Mouse (Mus musculus) hindbrain, embryonic 12.5 days (tissue): ENCODE results near the gene 1110008P14Rik. TPM values are rescaled to one million over a fixed set of nuclear protein-coding genes. Genes with fewer than 3 reads are reported as not detected.

ENCODE experiments used
- ATAC-seq: fragments of 200-750 bp; cut with Nextera tagmentation; 2 replicates; pipeline ENCODE4 v1.8.0; 2017; ENCODE audit warnings: moderate TSS enrichment; ENCODE audit not compliant: low FRiP score
- H3K27ac ChIP-seq: fragments of 300-500 bp; sonication (generic); 2 replicates; pipeline ENCODE4 v1.5.1; 2016; ENCODE audit warnings: mild to moderate bottlenecking
- H3K27me3 ChIP-seq: fragments of 300-500 bp; sonication (generic); 2 replicates; pipeline ENCODE4 v1.6.1; 2016; ENCODE audit warnings: mild to moderate bottlenecking
- H3K36me3 ChIP-seq: fragments of 300-500 bp; sonication (generic); 2 replicates; pipeline ENCODE4 v1.6.1; 2016; ENCODE audit warnings: mild to moderate bottlenecking
- H3K4me1 ChIP-seq: fragments of 300-500 bp; sonication (generic); 2 replicates; pipeline ENCODE4 v1.6.1; 2016
- H3K4me2 ChIP-seq: fragments of 300-500 bp; sonication (generic); replicated peaks from 2 replicates; pipeline ENCODE4 v1.6.1; 2016; ENCODE audit warnings: mild to moderate bottlenecking
- H3K4me3 ChIP-seq: fragments of 300-500 bp; sonication (generic); 2 replicates; pipeline ENCODE4 v1.5.1; 2016; ENCODE audit warnings: mild to moderate bottlenecking
- H3K9ac ChIP-seq: fragments of 300-500 bp; sonication (generic); 2 replicates; pipeline ENCODE4 v1.6.1; 2016; ENCODE audit warnings: mild to moderate bottlenecking, moderate library complexity
- H3K9me3 ChIP-seq: fragments of 300-500 bp; sonication (generic); replicated peaks from 2 replicates; pipeline ENCODE4 v1.6.1; 2016; ENCODE audit warnings: mild to moderate bottlenecking
- WGBS: fragments of 180-500 bp; shearing (Covaris S2); methylation state at CpG from one replicate; pipeline ENCODE4 v1.1.7; 2016; 5-methylcytosine and 5-hydroxymethylcytosine counted together
- polyA plus RNA-seq: library from polyadenylated mRNA; unstranded; fragments of >200 nt; fragmentation: Nextera tagmentation; extraction: Ambion mirVana; gene quantifications from 2 replicates; pipeline ENCODE4 v1.2.1, GENCODE M21; 2016

1110008P14Rik gene
- polyA plus RNA-seq, 1 experiment from 2014 or later: 72.8 TPM

- H3K9me3 ChIP-seq: no peaks in the 10 kb centered on the region
- H3K36me3 ChIP-seq: no peaks in the 10 kb centered on the region
- H3K4me3 ChIP-seq: no peak overlapping the region
- H3K9ac ChIP-seq: no peak overlapping the region
- H3K4me1 ChIP-seq: peaks cover 20% of the 10 kb centered on the region
- peaks cover 11% of the 10 kb centered on the region for H3K27me3 ChIP-seq
- H3K27ac ChIP-seq: no peak overlapping the region
- ATAC-seq: no peak
- H3K4me2 ChIP-seq: no peak overlapping the region
- WGBS: 67% methylated on average over 3 of the region's 3 CpGs
Measured at GRCm38 (mm10) chr2:32357710-32358109, 24.0 kb downstream of the 1110008P14Rik start.

GRCm38 (mm10) chr2:32356216-32356615, 25.5 kb downstream of the 1110008P14Rik start:
- Histone ChIP-seq H3K4me1 (peaks cover 20% of the 10 kb centered on the region), H3K27me3 (0 out of 2 replicates have a peak, but pooled peaks cover 4% of the 10 kb centered on the region), H3K27ac (no peak overlapping the region), H3K9me3 (no peaks in the 10 kb centered on the region), H3K9ac (no peak overlapping the region), H3K4me2 (no peak overlapping the region), H3K36me3 (no peaks in the 10 kb centered on the region), H3K4me3 (no peak overlapping the region)
- no peak for ATAC-seq
- WGBS: 82% methylated on average over 10 of the region's 10 CpGs

- H3K9ac ChIP-seq: no peak overlapping the region
- H3K36me3 ChIP-seq: no peaks in the 10 kb centered on the region
- 92% methylated on average over 3 of the region's 3 CpGs for WGBS
- no peak overlapping the region for H3K4me3 ChIP-seq
- 0 out of 2 replicates have a peak, but pooled peaks cover 6% of the 10 kb centered on the region for H3K27me3 ChIP-seq
- H3K4me2 ChIP-seq: no peak overlapping the region
- no peaks in the 10 kb centered on the region for H3K9me3 ChIP-seq
- ATAC-seq: no peak
- no peak overlapping the region for H3K27ac ChIP-seq
- peaks cover 25% of the 10 kb centered on the region for H3K4me1 ChIP-seq
Measured at GRCm38 (mm10) chr2:32354336-32354895, 27.3 kb downstream of the 1110008P14Rik start.

- H3K4me3 ChIP-seq: no peak overlapping the region
- H3K9me3 ChIP-seq: no peaks in the 10 kb centered on the region
- WGBS: 74% methylated on average over 6 of the region's 6 CpGs
- peaks cover 25% of the 10 kb centered on the region for H3K4me1 ChIP-seq
- H3K9ac ChIP-seq: no peak overlapping the region
- peak overlapping the region; percentile 68; the same call in 1 of the 2 replicates for H3K4me2 ChIP-seq
- H3K27me3 ChIP-seq: 0 out of 2 replicates have a peak, but pooled peaks cover 6% of the 10 kb centered on the region
- no peak overlapping the region for H3K27ac ChIP-seq
- H3K36me3 ChIP-seq: no peaks in the 10 kb centered on the region
- no peak for ATAC-seq
Measured at GRCm38 (mm10) chr2:32353836-32354235, 27.9 kb downstream of the 1110008P14Rik start.

- H3K4me1 ChIP-seq: peaks cover 25% of the 10 kb centered on the region
- peak within 1 kb of the TSS; percentile 86 for H3K27ac ChIP-seq
- no peaks in the 10 kb centered on the region for H3K36me3 ChIP-seq
- H3K9ac ChIP-seq: peak within 1 kb of the TSS; percentile 77
- H3K4me2 ChIP-seq: peak within 1 kb of the TSS; percentile 68
- peak; percentile 65 for ATAC-seq
- H3K4me3 ChIP-seq: peak within 1 kb of the TSS; percentile 65
- H3K9me3 ChIP-seq: no peaks in the 10 kb centered on the region
- 0 out of 2 replicates have a peak, but pooled peaks cover 3% of the 10 kb centered on the region for H3K27me3 ChIP-seq
- WGBS: under 1% methylated on average over 57 of the region's 63 CpGs
Measured at GRCm38 (mm10) chr2:32353007-32353542, 28.7 kb downstream of the 1110008P14Rik start, which contains the start of gene Dnm1. Gene Dnm1 (minus strand): TSS chr2:32353338.

- H3K27me3 ChIP-seq: 0 out of 2 replicates have a peak, but pooled peaks cover 3% of the 10 kb centered on the region
- no peaks in the 10 kb centered on the region for H3K9me3 ChIP-seq
- WGBS: 1% methylated on average over 32 of the region's 52 CpGs
- no peaks in the 10 kb centered on the region for H3K36me3 ChIP-seq
- ATAC-seq: peak; percentile 68
- peaks cover 25% of the 10 kb centered on the region for H3K4me1 ChIP-seq
- H3K4me3 ChIP-seq: peak within 1 kb of the TSS; percentile 65
- H3K4me2 ChIP-seq: peak within 1 kb of the TSS; percentile 68
- peak within 1 kb of the TSS; percentile 77 for H3K9ac ChIP-seq
- H3K27ac ChIP-seq: peak within 1 kb of the TSS; percentile 86
Measured at GRCm38 (mm10) chr2:32352151-32353006, 29.4 kb downstream of the 1110008P14Rik start, which contains the start of gene Ciz1. Gene Ciz1 (plus strand): TSS chr2:32352327.

GRCm38 (mm10) chr2:32351471-32351961, 30.2 kb downstream of the 1110008P14Rik start:
- H3K4me2 ChIP-seq: peak overlapping the region; percentile 68
- H3K4me1 ChIP-seq: peaks cover 25% of the 10 kb centered on the region
- 0 out of 2 replicates have a peak, but pooled peaks cover 3% of the 10 kb centered on the region for H3K27me3 ChIP-seq
- H3K4me3 ChIP-seq: peak overlapping the region; percentile 65
- no peaks in the 10 kb centered on the region for H3K36me3 ChIP-seq
- WGBS: 51% methylated on average over 9 of the region's 9 CpGs
- ATAC-seq: 0 out of 2 replicates have a peak, but pooled peaks have one; percentile 7
- peak overlapping the region; percentile 86 for H3K27ac ChIP-seq
- no peaks in the 10 kb centered on the region for H3K9me3 ChIP-seq
- H3K9ac ChIP-seq: peak overlapping the region; percentile 77

GRCm38 (mm10) chr2:32350471-32351051, 31.2 kb downstream of the 1110008P14Rik start:
- Histone ChIP-seq H3K4me2 (0 out of 2 replicates have a peak overlapping the region, but pooled peaks have one; percentile 68), H3K27me3 (0 out of 2 replicates have a peak, but pooled peaks cover 3% of the 10 kb centered on the region), H3K36me3 (no peaks in the 10 kb centered on the region), H3K27ac (0 out of 2 replicates have a peak overlapping the region, but pooled peaks have one; percentile 35), H3K4me1 (peaks cover 25% of the 10 kb centered on the region), H3K9ac (no peak overlapping the region), H3K4me3 (no peak overlapping the region), H3K9me3 (no peaks in the 10 kb centered on the region)
- ATAC-seq: no peak
- 49% methylated on average over 13 of the region's 13 CpGs for WGBS

- 56% methylated on average over 8 of the region's 8 CpGs for WGBS
- no peak overlapping the region for H3K4me2 ChIP-seq
- H3K4me3 ChIP-seq: no peak overlapping the region
- ATAC-seq: no peak
- no peaks in the 10 kb centered on the region for H3K9me3 ChIP-seq
- 0 out of 2 replicates have a peak, but pooled peaks cover 3% of the 10 kb centered on the region for H3K27me3 ChIP-seq
- H3K27ac ChIP-seq: no peak overlapping the region
- H3K36me3 ChIP-seq: no peaks in the 10 kb centered on the region
- H3K4me1 ChIP-seq: peaks cover 25% of the 10 kb centered on the region
- no peak overlapping the region; the same call in 1 of the 2 replicates for H3K9ac ChIP-seq
Measured at GRCm38 (mm10) chr2:32349625-32350255, 32.0 kb downstream of the 1110008P14Rik start.

GRCm38 (mm10) chr2:32348311-32348710, 33.4 kb downstream of the 1110008P14Rik start:
- Histone ChIP-seq H3K4me1 (peaks cover 26% of the 10 kb centered on the region), H3K27ac (no peak overlapping the region), H3K4me3 (no peak overlapping the region), H3K36me3 (no peaks in the 10 kb centered on the region), H3K9ac (no peak overlapping the region), H3K4me2 (no peak overlapping the region), H3K27me3 (0 out of 2 replicates have a peak, but pooled peaks cover 3% of the 10 kb centered on the region), H3K9me3 (no peaks in the 10 kb centered on the region)
- 86% methylated on average over 11 of the region's 11 CpGs for WGBS
- no peak for ATAC-seq

GRCm38 (mm10) chr2:32347019-32347418, 34.7 kb downstream of the 1110008P14Rik start:
- Histone ChIP-seq H3K9me3 (no peaks in the 10 kb centered on the region), H3K27ac (no peak overlapping the region), H3K4me2 (no peak overlapping the region), H3K4me3 (no peak overlapping the region), H3K36me3 (no peaks in the 10 kb centered on the region), H3K9ac (no peak overlapping the region), H3K27me3 (0 out of 2 replicates have a peak, but pooled peaks cover 3% of the 10 kb centered on the region), H3K4me1 (peaks cover 31% of the 10 kb centered on the region)
- no peak for ATAC-seq
- WGBS: 73% methylated on average over 6 of the region's 6 CpGs
